Mouse (Mus musculus): ENCODE measurements around the gene Mapk13.
"Not testable (repeated sequence)": the region's sequence is repeated elsewhere in the genome, so short reads cannot be mapped to it uniquely, and the experiment has no call there.

The Mapk13 gene

GRCm38 (mm10) chr17:28814529-28815097 lies 45.5 kb downstream of the Mapk13 start:
- DNase-seq (ENCODE audit: low read depth, low spot score) = no peak

GRCm38 (mm10) chr17:28815384-28816004 lies 46.4 kb downstream of the Mapk13 start:
- DNase-seq (ENCODE audit: low read depth, low spot score) = no peak

GRCm38 (mm10) chr17:28816326-28816725 lies 47.2 kb downstream of the Mapk13 start:
- DNase-seq (ENCODE audit: low read depth, low spot score) = not testable (repeated sequence)

DNA sequence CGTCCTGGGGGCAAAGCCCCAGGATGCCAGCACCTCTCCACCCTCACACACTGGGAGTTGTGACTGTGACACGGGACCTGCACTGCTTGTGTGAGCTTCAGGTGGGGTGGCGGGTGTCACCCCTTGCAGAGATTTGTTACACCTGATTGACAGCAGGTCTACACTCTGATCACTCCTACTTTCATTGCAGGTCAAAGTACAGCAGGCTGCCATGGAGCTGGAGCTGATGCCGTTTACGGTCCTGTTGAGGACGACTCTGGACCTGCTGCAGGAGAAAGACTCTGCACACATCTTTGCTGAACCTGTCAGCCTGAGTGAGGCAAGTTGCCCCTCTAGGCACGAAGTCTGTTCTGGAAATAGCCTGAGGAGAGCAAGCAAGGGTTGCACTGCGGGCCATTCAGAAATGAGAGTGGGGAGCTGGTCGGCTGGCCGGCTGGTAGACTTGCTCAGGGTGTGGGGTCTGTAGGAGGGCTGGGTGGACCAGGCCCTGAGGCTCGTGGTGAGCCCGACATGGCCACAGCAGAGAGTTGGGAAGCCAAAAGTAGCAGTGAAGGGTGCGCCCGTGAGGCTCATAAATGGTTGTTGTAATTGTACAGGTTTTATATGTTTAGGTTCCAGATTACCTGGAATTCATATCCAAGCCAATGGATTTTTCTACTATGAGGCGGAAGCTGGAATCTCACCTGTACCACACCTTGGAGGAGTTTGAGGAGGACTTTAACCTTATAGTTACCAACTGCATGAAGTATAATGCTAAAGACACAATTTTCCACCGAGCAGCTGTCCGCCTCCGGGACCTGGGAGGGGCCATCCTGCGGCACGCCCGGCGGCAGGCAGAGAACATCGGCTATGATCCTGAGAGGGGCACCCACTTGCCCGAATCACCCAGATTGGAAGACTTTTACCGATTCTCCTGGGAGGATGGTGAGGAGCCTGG lies 48.0 kb downstream of the Mapk13 start:
- DNase-seq (ENCODE audit: low read depth, low spot score) = no peak

- no peak for DNase-seq (ENCODE audit: low read depth, low spot score)
Observed at GRCm38 (mm10) chr17:28820189-28820588, 51.1 kb downstream of the Mapk13 start.

DNA sequence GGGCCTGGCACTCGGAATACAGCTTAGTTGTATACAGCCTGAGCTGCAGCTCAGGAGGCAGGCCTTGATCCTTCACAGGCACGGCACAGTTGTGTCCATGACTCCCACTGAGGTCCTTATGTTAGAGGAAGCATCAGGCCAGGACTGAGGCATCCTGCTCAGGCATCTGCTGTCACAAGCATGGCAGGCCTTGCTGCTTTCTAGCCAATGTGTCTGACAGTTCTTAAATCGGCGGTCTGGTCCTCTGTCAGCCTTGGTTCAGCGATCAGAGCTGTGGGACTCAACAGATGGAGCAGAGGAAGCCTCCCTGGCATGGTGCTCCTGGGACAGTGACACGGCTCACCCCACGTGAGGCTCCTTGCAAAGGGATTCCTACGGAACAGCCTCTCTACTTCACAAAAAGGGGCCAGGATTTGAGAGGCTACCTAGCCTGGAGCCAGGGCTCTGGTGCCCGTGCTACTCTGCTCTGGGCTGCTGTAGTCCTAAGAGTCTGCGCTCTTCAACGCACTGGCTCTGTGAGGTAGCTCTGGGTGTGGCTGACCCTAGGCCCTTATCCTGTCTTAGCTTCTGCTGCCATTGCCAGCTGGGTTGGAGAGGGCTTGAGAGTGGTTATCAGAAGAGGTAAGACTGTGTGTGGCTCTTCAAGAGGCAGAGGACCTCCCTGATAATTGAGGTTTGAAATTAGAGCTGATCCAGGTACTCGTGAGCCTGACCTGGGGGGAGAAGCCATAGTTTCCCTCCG lies 54.1 kb downstream of the Mapk13 start:
- no peak for DNase-seq (ENCODE audit: low read depth, low spot score)

DNA sequence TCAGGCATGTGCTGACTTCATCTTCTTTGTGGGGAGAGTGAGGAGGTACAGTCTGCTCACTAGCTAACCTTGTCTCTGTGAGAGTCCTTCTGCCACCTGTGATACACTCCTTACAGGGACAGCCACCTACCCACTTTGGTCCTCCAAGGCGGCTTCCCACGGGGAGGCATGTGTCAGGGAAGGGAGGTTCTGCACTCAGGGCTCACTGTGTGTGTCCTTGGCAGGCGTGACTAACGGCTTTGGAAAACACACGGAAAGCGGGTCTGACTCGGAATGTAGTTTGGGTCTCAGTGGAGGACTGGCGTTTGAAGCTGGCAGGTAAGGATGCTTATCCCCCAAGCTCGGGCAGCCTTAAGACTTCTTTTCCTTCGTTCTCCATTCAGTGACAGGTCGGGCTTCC lies 54.7 kb downstream of the Mapk13 start:
- no peak for DNase-seq (ENCODE audit: low read depth, low spot score)

DNA sequence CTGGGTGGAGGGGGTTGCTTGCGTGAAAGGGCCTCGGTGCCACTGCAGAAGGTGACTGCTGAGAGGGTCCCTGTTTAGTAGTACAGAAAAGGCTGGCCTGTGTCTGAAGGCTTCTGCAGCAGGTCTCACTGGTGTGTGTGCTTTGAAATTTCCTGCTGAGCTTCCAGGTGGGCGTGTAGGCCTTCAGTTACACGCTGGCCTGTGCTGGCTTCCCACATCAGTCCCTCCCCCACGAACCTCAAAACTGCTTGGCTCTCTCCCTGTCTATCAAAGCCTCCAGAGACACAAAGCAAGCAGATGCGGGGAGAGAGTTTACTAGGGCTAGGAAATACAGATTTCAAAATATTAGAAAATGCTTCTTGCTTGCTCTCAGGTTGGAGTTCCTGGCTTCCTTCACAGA lies 55.8 kb downstream of the Mapk13 start:
- no peak for DNase-seq (ENCODE audit: low read depth, low spot score)

DNA sequence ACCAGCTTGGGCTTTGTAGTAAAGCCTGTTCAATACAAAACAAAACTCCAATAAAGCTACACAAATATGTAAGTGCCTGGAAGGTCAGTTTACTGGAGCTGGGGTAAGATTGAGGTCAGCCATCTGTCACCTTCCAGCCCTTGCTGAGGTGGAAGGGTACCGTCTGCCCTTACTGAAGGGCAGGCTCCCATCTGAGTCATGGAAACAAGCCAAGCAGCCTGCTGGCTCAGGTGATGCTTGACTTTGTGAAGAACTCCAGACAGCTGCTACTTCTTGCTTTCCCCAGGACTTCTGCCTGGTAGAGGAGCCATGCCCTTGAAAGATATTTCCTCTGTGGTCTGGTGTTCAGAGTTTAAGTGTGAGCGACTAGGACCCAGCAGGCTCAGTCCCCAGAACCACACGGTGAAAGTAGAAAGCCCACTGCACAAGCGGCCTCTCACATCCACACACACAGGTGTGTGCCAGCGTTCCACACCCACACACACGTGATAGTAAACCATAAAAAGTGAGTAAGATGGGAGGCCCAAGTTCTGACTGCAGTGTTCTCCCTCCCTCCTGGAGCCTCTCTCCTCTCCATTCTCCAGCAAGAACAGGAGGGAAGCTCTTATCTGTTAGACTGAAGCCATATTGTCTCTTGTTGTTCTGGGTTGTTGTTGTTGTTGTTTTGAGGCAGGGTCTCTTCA lies 56.4 kb downstream of the Mapk13 start:
- DNase-seq (ENCODE audit: low read depth, low spot score) = no peak

DNA sequence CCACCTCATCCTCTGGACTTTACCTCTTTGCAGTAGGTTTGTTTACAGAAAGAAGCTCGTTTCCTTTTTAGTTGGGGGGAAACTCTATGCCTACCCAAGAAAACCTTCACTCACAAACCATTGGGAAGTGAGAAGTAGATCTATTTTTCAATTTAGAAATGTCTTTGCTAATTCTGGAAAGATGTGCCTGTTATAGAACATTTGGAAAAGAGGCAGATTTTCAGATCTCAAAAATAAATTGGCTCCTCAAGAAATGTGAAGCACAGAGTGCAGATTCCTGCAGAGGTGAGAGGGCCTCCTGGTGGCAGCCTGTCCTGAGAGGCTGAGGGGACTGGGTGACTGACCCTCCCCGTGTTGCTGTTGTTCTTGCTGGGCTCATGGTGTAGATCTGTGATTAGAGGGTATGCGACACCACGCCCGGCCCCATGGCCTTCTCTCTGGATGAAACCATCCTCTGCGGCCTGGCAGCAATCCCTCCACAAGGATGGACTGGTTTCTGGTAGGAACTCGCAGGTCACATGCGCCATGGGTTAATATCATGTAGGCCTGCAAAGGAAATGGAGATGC lies 58.7 kb downstream of the Mapk13 start:
- no peak for DNase-seq (ENCODE audit: low read depth, low spot score)

GRCm38 (mm10) chr17:28829120-28829519 lies 60.0 kb downstream of the Mapk13 start:
- DNase-seq (ENCODE audit: low read depth, low spot score) = no peak
